Mouse (Mus musculus) stomach, postnatal 0 days (tissue): Measurements from ENCODE around the gene Bcas3. TPM values are rescaled to one million over a fixed set of nuclear protein-coding genes. Genes with fewer than 3 reads are reported as not detected.
"Not testable (repeated sequence)": the region's sequence is repeated elsewhere in the genome, so short reads cannot be mapped to it uniquely, and the experiment has no call there.

Source experiments
- ATAC-seq: fragments of 200-750 bp; cut with Nextera tagmentation; 2 replicates; pipeline ENCODE4 v1.8.0; 2017; ENCODE audit not compliant: low FRiP score, low TSS enrichment
- DNase-seq: peaks from one replicate; pipeline ENCODE4 v3.0.0-alpha.2; 2016; ENCODE audit warnings: low spot score
- H3K27ac ChIP-seq: fragments of 300-500 bp; sonication (generic); replicated peaks from 2 replicates; pipeline ENCODE4 v1.5.1; 2014; ENCODE audit warnings: mild to moderate bottlenecking, control low read depth
- H3K27me3 ChIP-seq: fragments of 300-500 bp; sonication (generic); 2 replicates; pipeline ENCODE4 v1.6.1; 2014; ENCODE audit warnings: low read length; ENCODE audit not compliant: control insufficient read depth, insufficient read depth
- H3K36me3 ChIP-seq: fragments of 300-500 bp; sonication (generic); 2 replicates; pipeline ENCODE4 v1.6.1; 2014; ENCODE audit warnings: low read length, mixed read lengths; ENCODE audit not compliant: control insufficient read depth, insufficient read depth
- H3K4me1 ChIP-seq: fragments of 300-500 bp; sonication (generic); replicated peaks from 2 replicates; pipeline ENCODE4 v1.6.1; 2014; ENCODE audit warnings: antibody characterized with exemption; ENCODE audit not compliant: control insufficient read depth, insufficient read depth
- H3K4me2 ChIP-seq: fragments of 300-500 bp; sonication (generic); replicated peaks from 2 replicates; pipeline ENCODE4 v1.6.1; 2014; ENCODE audit warnings: low read depth, mild to moderate bottlenecking, control low read depth, moderate library complexity
- H3K4me3 ChIP-seq: fragments of 300-500 bp; sonication (generic); 2 replicates; pipeline ENCODE4 v1.5.1; 2014; ENCODE audit warnings: low read depth, low read length, control low read depth
- H3K9ac ChIP-seq: fragments of 300-500 bp; sonication (generic); 2 replicates; pipeline ENCODE4 v1.6.1; 2014; ENCODE audit warnings: mild to moderate bottlenecking, low read length, control low read depth, mixed read lengths
- H3K9me3 ChIP-seq: fragments of 300-500 bp; sonication (generic); 2 replicates; pipeline ENCODE4 v1.6.1; 2016; ENCODE audit warnings: low read length; ENCODE audit not compliant: control insufficient read depth
- CTCF ChIP-seq: IDR thresholded peaks from 2 replicates; pipeline ENCODE4 v1.5.1; 2016; ENCODE audit warnings: antibody characterized with exemption, low read depth, mild to moderate bottlenecking, moderate library complexity
- EP300 ChIP-seq: optimal IDR thresholded peaks from 2 replicates; pipeline ENCODE3; 2016; ENCODE audit warnings: antibody characterized with exemption
- WGBS: fragments of 180-500 bp; shearing (Covaris S2); extraction: QIAGEN DNeasy Blood & Tissue Kit; methylation state at CpG from one replicate; pipeline ENCODE4 v1.1.7; 2014; 5-methylcytosine and 5-hydroxymethylcytosine counted together
- polyA plus RNA-seq: library from polyadenylated mRNA; unstranded; fragments of >200 nt; fragmentation: Nextera tagmentation; extraction: Ambion mirVana; gene quantifications from 2 replicates; pipeline ENCODE4 v1.2.1, GENCODE M21; 2015

Gene Bcas3
- polyA plus RNA-seq, 1 experiment from 2014 or later = 16.5 TPM

GRCm38 (mm10) chr11:85492231-85492630, 139.3 kb downstream of the Bcas3 start:
- DNase-seq = peak; percentile 45
- H3K27me3 ChIP-seq = no peaks in the 10 kb centered on the region
- no peaks in the 10 kb centered on the region for H3K9me3 ChIP-seq
- peak; percentile 64; the same call in 1 of the 2 replicates for ATAC-seq
- 18% methylated on average over 12 of the region's 12 CpGs for whole genome bisulfite sequencing
- no peak overlapping the region for H3K9ac ChIP-seq
- no peak overlapping the region; the same call in 1 of the 2 replicates for H3K4me2 ChIP-seq
- no peaks in the 10 kb centered on the region for H3K36me3 ChIP-seq
- H3K4me3 ChIP-seq = no peak overlapping the region
- no peak overlapping the region; the same call in 1 of the 2 replicates for H3K27ac ChIP-seq
- no peak for TF ChIP-seq CTCF
- peak; percentile 94 for TF ChIP-seq EP300
- H3K4me1 ChIP-seq = no peaks in the 10 kb centered on the region

DNA sequence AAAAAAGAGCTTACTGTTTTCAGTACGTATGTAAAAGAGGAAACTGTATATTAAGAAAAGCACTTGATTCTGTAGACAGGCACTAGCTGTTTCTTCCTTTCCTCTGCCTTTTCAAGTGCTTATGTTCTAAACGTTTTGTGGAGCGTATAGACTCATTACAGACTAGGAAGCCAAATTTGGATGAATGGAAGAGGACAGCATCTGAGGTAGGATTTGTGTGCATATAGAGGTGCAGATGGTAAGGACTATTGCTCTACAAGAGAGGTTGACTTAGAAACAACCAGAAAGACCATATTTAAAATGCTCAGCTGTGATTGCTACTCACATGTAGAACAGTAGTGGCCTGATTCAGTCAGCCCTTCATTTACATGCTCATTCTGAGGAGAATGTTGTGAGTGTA, 139.7 kb downstream of the Bcas3 start:
- no peak for ATAC-seq
- WGBS = 43% methylated on average over 3 of the region's 3 CpGs

GRCm38 (mm10) chr11:85499561-85499960, 146.6 kb downstream of the Bcas3 start:
- no peak overlapping the region for H3K9ac ChIP-seq
- 70% methylated on average over 5 of the region's 5 CpGs for WGBS

More for the DNA sequence above, 139.7 kb downstream of the Bcas3 start:
- Histone ChIP-seq H3K4me3 (no peak overlapping the region), H3K27me3 (no peaks in the 10 kb centered on the region), H3K4me2 (no peak overlapping the region; the same call in 1 of the 2 replicates), H3K9me3 (no peaks in the 10 kb centered on the region), H3K4me1 (no peaks in the 10 kb centered on the region), H3K27ac (peak overlapping the region; percentile 63), H3K36me3 (no peaks in the 10 kb centered on the region), H3K9ac (no peak overlapping the region)
- TF ChIP-seq CTCF = no peak
- TF ChIP-seq EP300 = no peak
- DNase-seq = no peak

DNA sequence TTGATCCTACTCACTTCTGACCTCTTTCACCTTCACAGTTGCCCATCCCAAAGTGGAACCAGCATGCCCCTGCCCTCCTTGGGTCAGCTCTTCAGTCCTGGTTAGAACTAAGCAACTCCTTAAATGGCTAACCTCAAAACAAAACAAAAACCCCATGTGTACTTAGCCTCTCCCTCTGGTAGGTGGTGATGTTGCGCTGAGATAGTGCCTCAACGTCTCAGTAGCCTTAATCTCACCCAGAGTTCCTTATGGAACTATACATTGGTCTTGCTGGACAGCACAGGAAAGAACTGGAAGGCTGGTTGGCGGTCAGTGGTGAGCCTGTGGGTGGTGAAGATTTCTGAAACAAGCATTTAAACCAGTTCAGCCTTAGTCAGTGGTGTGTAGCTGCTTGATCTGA, 149.1 kb downstream of the Bcas3 start:
- ATAC-seq (no peak), DNase-seq (no peak)
- Histone ChIP-seq H3K36me3 (no peaks in the 10 kb centered on the region), H3K27me3 (no peaks in the 10 kb centered on the region), H3K27ac (no peak overlapping the region), H3K4me2 (no peak overlapping the region), H3K9ac (no peak overlapping the region), H3K4me1 (no peaks in the 10 kb centered on the region), H3K4me3 (no peak overlapping the region), H3K9me3 (no peaks in the 10 kb centered on the region)
- 70% methylated on average over 3 of the region's 3 CpGs for WGBS
- no peak for TF ChIP-seq CTCF
- TF ChIP-seq EP300 = no peak

More at GRCm38 (mm10) chr11:85499561-85499960, 146.6 kb downstream of the Bcas3 start:
- no peak for TF ChIP-seq CTCF
- no peak for TF ChIP-seq EP300
- Histone ChIP-seq H3K27ac (no peak overlapping the region), H3K4me3 (no peak overlapping the region), H3K9me3 (no peaks in the 10 kb centered on the region), H3K36me3 (no peaks in the 10 kb centered on the region), H3K27me3 (no peaks in the 10 kb centered on the region), H3K4me2 (no peak overlapping the region), H3K4me1 (no peaks in the 10 kb centered on the region)
- DNase-seq (no peak), ATAC-seq (no peak)

- H3K9me3 ChIP-seq, H3K4me3 ChIP-seq, ATAC-seq, H3K9ac ChIP-seq, H3K36me3 ChIP-seq, H3K27me3 ChIP-seq, H3K4me2 ChIP-seq, H3K4me1 ChIP-seq, DNase-seq, H3K27ac ChIP-seq: not testable (repeated sequence)
- WGBS = 30% methylated on average over 4 of the region's 4 CpGs
Measured at GRCm38 (mm10) chr11:85504812-85505211, 151.8 kb downstream of the Bcas3 start.

GRCm38 (mm10) chr11:85505811-85506210, 152.8 kb downstream of the Bcas3 start:
- H3K9ac ChIP-seq = no peak overlapping the region
- no peak overlapping the region for H3K27ac ChIP-seq
- no peaks in the 10 kb centered on the region for H3K9me3 ChIP-seq
- DNase-seq (no peak), ATAC-seq (no peak)
- WGBS = 91% methylated on average over 4 of the region's 4 CpGs
- no peak for TF ChIP-seq EP300
- TF ChIP-seq CTCF = no peak
- H3K36me3 ChIP-seq = no peaks in the 10 kb centered on the region
- no peaks in the 10 kb centered on the region for H3K4me1 ChIP-seq
- no peak overlapping the region for H3K4me3 ChIP-seq
- no peak overlapping the region for H3K4me2 ChIP-seq
- H3K27me3 ChIP-seq = no peaks in the 10 kb centered on the region
